Mouse (Mus musculus): Measurements from ENCODE around the gene Dvl1. TPM values are rescaled to one million over a fixed set of nuclear protein-coding genes. Genes with fewer than 3 reads are reported as not detected.

Gene Dvl1
- polyA plus RNA-seq, 1 experiment from 2014 or later, result 4.3 TPM

DNA sequence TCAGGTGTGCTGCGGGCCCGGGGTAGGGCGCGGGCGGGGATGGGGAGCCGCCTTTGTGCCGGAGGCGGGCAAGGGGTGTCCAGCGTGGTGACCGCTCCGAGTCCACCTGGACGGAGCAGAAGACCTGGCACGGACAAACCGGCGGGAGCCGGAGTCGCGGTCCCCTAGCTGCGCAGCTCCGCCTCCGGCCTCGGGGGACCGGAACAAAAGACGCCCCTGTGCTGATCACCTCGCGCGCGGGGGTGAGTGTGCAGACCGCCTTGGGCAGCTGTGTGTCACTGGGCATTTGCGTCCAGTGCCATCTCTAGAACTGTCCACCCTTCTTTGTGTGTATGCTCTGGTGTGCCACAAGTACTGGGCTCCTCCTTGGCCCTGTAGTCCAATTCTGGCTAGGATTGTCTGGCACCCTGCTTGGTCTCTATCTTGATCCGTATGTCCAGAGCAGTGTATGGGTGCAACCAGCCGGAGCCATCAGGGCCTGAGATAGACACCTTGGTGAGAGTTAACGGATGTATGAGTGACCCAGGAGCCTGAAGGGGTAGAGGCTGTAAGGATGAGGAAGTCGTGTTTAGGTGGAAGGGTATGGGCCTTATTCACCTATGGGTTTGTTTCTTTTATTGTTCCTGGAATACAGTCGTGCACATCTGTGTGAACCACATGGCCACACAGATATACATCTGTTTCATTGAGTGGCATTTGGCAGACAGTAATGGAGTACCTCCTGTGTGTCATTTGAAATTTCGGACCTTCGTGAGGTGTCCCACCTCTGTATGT, 45.4 kb downstream of the Dvl1 start:
- peak overlapping the region; percentile 96 for H3K27ac ChIP-seq
- peaks cover 45% of the 10 kb centered on the region for H3K36me3 ChIP-seq
- DNase-seq (ENCODE audit: low spot score), result no peak
- peak overlapping the region; percentile 69 for H3K4me3 ChIP-seq
- no peaks in the 10 kb centered on the region for H3K27me3 ChIP-seq (ENCODE audit: insufficient read depth, poor library complexity, severe bottlenecking)
- WGBS, result 6% methylated on average over 37 of the region's 37 CpGs
- H3K4me1 ChIP-seq (replicated peaks), result peaks cover 51% of the 10 kb centered on the region
- H3K9me3 ChIP-seq, result no peaks in the 10 kb centered on the region

DNA sequence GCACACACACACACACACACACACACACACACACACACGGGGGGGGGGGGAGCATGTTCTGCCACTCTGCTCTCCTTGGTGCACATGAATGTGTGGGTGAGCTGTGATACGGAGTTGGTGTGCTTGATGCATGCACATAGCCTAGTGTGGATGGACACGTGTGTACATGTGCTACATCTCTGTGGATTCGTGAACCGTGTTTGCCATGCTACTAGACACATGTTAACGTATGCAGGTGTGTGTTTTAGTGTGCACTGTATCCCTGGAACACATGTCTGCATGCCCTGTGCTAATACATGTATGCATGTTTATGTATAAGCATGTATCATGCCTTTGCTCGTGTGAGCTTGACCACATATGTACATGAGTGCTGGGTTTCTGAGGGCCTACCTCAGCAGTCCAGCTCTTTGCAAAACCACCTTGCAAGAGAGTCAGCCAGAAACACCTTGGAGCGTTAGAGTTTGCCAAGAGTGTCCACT, 46.0 kb downstream of the Dvl1 start:
- Histone ChIP-seq H3K9me3 (no peaks in the 10 kb centered on the region), H3K27ac (no peak overlapping the region; the same call in 1 of the 2 replicates), H3K4me3 (peak overlapping the region; percentile 69), H3K4me1 (replicated peaks) (peaks cover 51% of the 10 kb centered on the region), H3K36me3 (peaks cover 44% of the 10 kb centered on the region), H3K27me3 (ENCODE audit: insufficient read depth, poor library complexity, severe bottlenecking) (no peaks in the 10 kb centered on the region)
- DNase-seq (ENCODE audit: low spot score), result no peak
- WGBS, result 74% methylated on average over 8 of the region's 8 CpGs

DNA sequence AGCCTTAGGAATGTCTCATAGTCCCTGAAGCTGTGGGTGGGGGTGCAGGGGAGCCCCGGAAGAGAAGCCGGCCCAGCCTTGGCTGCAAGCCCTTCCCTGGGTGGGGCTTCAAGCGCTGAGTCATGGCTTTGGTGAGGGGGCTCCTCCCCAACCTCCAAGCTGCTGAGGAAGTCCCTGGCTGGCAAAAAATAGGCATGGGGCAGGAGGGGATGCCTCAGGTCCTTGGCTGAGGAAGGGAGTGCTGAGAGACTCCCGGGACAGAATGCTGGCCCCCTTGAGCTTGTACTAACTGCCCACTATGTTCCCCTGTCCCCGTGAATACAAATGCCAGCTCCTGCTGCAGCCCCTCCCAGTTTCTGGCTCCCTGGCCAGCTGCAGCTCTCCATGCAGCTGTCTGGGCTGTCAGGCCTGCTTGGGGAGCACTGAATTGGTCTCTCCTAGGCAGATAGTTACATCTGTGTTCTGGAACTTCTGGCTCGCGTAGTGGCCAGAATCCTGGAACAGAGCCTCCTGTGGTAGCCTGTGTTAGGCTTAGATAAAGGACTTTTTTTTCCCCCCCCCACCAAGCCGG, 47.2 kb downstream of the Dvl1 start:
- Histone ChIP-seq H3K4me3 (peak overlapping the region; percentile 69), H3K9me3 (no peaks in the 10 kb centered on the region), H3K36me3 (peaks cover 44% of the 10 kb centered on the region), H3K27ac (peak overlapping the region; percentile 53), H3K4me1 (replicated peaks) (peaks cover 51% of the 10 kb centered on the region), H3K27me3 (ENCODE audit: insufficient read depth, poor library complexity, severe bottlenecking) (no peaks in the 10 kb centered on the region)
- no peak for DNase-seq (ENCODE audit: low spot score)
- 40% methylated on average over 8 of the region's 8 CpGs for whole genome bisulfite sequencing

DNA sequence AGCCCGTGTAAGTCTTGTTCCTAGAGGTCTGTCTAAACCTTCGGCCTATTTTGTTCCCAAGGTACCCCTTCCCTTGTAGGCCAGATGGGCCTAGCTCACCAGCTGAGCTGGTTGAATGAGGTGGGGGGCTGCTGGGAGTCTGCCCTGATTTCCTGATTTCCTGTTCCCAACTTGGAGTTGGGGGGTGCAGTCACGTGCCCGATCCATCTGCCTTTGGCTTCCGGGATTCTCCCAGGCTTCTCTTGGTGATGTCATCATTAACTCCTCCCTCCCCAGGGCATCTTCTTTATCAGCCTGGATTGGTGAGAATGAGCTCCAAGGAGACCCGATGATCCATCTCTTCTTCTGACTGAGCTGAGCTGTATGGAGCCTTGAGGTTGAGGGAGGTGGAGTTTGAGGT, 48.0 kb downstream of the Dvl1 start:
- DNase-seq (ENCODE audit: low spot score), result peak; percentile 27
- Histone ChIP-seq H3K27me3 (ENCODE audit: insufficient read depth, poor library complexity, severe bottlenecking) (no peaks in the 10 kb centered on the region), H3K9me3 (no peaks in the 10 kb centered on the region), H3K4me3 (peak overlapping the region; percentile 69; the same call in 1 of the 2 replicates), H3K4me1 (replicated peaks) (peaks cover 43% of the 10 kb centered on the region), H3K36me3 (peaks cover 44% of the 10 kb centered on the region), H3K27ac (peak overlapping the region; percentile 53; the same call in 1 of the 2 replicates)
- WGBS, result 54% methylated on average over 6 of the region's 6 CpGs

DNA sequence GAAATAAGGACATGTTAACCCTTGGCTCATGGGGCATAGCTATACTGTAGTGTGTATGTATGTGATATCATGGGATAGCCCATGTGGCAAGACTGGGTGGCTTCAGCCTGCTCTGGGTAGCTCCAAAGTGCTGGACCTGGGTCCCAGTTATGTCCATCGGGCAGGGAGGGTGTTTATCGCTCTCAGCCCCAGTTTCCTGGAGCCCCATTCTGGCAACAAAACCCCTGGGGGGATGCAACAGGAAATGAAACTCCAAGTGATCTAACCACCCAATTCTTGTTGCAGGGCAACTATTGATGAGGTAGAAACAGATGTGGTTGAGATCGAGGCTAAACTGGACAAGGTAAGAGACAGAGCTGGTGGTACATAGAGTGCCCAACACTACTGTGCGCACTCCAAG, 48.6 kb downstream of the Dvl1 start:
- Histone ChIP-seq H3K27ac (no peak overlapping the region), H3K27me3 (ENCODE audit: insufficient read depth, poor library complexity, severe bottlenecking) (no peaks in the 10 kb centered on the region), H3K9me3 (no peaks in the 10 kb centered on the region), H3K4me3 (no peak overlapping the region), H3K36me3 (peaks cover 49% of the 10 kb centered on the region), H3K4me1 (replicated peaks) (peaks cover 37% of the 10 kb centered on the region)
- DNase-seq (ENCODE audit: low spot score), result no peak
- WGBS, result 93% methylated on average over 4 of the region's 4 CpGs

DNA sequence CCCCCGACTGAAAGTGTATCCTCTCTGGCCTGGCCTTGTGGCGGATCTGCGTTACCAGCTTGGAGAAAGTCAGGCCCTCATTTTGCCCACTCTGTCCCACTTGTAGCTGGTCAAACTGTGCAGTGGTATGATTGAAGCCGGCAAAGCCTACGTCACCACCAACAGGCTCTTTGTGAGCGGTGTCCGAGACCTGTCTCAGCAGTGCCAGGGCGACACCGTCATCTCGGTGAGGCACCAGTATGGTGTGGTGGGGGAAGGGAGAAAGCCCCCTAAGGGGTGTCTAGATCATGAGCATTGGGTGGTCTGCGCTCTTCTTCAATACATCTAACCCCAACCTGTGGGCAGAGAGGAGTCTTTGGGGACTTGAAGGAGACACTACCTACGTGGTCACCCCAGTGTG, 49.3 kb downstream of the Dvl1 start:
- Histone ChIP-seq H3K36me3 (peaks cover 55% of the 10 kb centered on the region), H3K4me3 (no peak overlapping the region), H3K27ac (no peak overlapping the region), H3K27me3 (ENCODE audit: insufficient read depth, poor library complexity, severe bottlenecking) (no peaks in the 10 kb centered on the region), H3K4me1 (replicated peaks) (peaks cover 31% of the 10 kb centered on the region), H3K9me3 (no peaks in the 10 kb centered on the region)
- DNase-seq (ENCODE audit: low spot score), result no peak
- 97% methylated on average over 12 of the region's 12 CpGs for WGBS

DNA sequence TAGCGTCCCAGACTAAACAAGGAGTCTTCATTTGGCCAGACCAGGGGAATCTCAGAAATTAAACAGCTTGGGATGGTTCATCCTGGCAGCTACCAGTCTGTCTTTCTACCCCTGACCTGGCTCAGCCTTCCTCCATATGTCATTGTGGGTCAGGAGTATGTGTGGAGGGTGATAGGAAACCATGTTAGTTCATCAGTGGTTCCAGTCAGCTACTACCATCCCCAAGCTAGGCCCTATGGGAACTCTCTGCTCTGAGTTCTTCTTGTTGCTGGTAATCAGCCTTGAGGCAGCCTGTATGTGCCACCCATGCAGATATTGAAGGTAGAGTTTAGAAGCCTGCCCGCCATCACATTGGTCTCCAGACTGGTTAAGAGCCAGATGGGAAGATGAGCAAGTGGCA, 51.1 kb downstream of the Dvl1 start:
- H3K4me3 ChIP-seq, result no peak overlapping the region
- peaks cover 74% of the 10 kb centered on the region for H3K36me3 ChIP-seq
- 93% methylated on average over 2 of the region's 2 CpGs for WGBS
- no peak for DNase-seq (ENCODE audit: low spot score)
- H3K9me3 ChIP-seq, result no peaks in the 10 kb centered on the region
- no peaks in the 10 kb centered on the region for H3K27me3 ChIP-seq (ENCODE audit: insufficient read depth, poor library complexity, severe bottlenecking)
- peaks cover 23% of the 10 kb centered on the region for H3K4me1 ChIP-seq (replicated peaks)
- no peak overlapping the region for H3K27ac ChIP-seq

DNA sequence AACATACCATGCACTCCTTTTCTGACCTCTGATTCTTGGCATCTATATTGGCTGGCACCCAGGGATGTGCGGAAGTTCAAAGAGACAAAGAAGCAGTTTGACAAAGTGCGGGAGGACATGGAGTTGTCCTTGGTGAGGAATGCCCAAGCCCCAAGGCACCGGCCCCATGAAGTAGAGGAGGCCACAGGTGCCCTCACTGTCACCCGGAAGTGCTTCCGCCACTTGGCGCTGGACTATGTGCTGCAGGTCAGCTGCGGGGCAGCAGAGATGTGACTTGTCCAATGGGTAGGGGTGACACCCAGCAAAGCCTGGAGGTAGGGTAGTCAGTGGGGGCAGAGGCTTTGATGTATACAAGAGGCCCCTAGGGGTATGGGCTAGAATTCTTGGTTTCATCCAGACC, 52.2 kb downstream of the Dvl1 start:
- WGBS, result 95% methylated on average over 7 of the region's 7 CpGs
- Histone ChIP-seq H3K27me3 (ENCODE audit: insufficient read depth, poor library complexity, severe bottlenecking) (no peaks in the 10 kb centered on the region), H3K9me3 (no peaks in the 10 kb centered on the region), H3K4me1 (replicated peaks) (peaks cover 13% of the 10 kb centered on the region), H3K36me3 (peaks cover 84% of the 10 kb centered on the region), H3K27ac (no peak overlapping the region), H3K4me3 (no peak overlapping the region)
- DNase-seq (ENCODE audit: low spot score), result no peak

DNA sequence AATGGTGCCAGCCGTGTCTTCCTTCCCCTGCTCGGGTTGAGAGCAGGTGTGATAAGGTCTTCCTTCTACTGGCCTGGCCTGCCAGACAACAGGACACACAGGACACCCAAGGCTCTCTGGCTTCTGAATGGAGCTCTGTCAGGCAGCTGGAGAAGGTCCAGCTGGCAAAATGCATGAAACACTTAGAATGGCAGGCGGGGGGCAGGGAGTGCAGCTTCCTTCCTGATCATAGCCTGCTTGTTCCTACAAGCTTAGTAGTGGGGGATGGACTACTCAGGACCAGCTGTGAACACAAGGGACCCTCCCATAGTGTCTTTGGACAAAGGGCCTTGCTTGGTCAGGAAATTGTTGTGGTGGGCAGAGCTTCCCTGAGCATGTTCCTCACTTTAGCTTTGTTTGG, 54.0 kb downstream of the Dvl1 start:
- no peaks in the 10 kb centered on the region for H3K4me1 ChIP-seq (replicated peaks)
- H3K4me3 ChIP-seq, result no peak overlapping the region
- H3K27me3 ChIP-seq (ENCODE audit: insufficient read depth, poor library complexity, severe bottlenecking), result no peaks in the 10 kb centered on the region
- WGBS, result 86% methylated on average over 3 of the region's 3 CpGs
- H3K27ac ChIP-seq, result no peak overlapping the region
- no peak for DNase-seq (ENCODE audit: low spot score)
- H3K9me3 ChIP-seq, result no peaks in the 10 kb centered on the region
- peaks cover 95% of the 10 kb centered on the region for H3K36me3 ChIP-seq

DNA sequence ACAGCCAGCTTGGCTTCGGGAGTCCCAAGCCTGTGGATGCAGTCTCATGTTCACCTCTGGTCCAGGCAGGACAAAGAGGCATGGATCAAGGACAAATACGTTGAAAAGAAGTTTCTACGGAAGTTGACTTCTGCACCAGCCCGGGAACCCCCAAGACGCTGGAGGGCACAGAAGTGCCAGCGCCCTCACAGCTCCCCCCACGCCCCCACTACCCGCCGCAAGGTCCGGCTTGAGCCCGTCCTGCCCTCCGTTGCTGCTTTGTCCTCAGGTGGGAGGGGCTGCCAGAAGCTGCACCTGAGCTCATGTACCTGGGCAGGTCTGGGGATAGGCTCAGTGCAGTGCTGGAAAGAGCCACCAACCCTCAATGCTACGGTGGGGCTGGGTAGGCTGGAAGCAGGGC, 56.0 kb downstream of the Dvl1 start:
- Histone ChIP-seq H3K27me3 (ENCODE audit: insufficient read depth, poor library complexity, severe bottlenecking) (no peaks in the 10 kb centered on the region), H3K9me3 (no peaks in the 10 kb centered on the region), H3K36me3 (peaks cover 94% of the 10 kb centered on the region), H3K27ac (no peak overlapping the region), H3K4me1 (replicated peaks) (no peaks in the 10 kb centered on the region), H3K4me3 (no peak overlapping the region)
- WGBS, result 95% methylated on average over 13 of the region's 13 CpGs
- DNase-seq (ENCODE audit: low spot score), result no peak

DNA sequence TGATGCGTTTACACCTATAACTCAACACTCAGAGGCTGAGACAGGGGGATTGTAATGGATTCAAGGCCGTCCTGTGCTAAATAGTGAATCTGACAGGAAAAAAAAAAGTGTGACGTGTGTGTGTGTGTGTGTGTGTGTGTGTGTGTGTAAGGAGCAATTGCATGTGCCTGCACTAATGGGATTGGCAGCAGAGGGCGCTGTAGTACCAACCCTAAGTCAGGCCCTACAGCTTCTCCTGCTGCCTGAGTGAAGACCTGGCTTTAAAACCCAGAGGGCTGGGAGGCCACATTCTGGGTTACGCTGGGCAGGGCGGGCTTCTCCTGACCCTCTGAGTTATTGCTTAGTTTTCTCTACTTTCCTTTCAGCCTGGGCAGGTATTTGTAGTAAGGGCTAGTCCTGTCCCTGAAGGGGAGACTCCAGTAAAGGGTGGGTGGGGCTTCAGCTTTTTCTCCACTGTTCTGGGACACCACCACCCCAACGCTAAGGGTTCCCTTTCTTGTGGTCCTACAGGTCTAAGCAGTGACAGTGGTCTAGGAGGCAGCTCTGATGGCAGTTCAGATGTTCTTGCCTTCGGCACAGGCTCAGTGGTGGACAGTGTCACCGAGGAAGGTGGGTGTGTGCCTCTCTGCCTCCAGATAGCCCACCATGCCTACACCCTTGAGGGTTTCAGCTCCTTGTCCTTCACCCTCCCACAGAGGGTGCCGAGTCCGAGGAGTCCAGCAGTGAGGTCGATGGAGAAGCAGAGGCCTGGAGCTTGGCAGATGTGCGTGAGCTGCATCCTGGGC, 57.3 kb downstream of the Dvl1 start:
- Histone ChIP-seq H3K36me3 (peaks cover 81% of the 10 kb centered on the region), H3K27ac (no peak overlapping the region), H3K4me3 (no peak overlapping the region), H3K4me1 (replicated peaks) (no peaks in the 10 kb centered on the region), H3K27me3 (ENCODE audit: insufficient read depth, poor library complexity, severe bottlenecking) (no peaks in the 10 kb centered on the region), H3K9me3 (no peaks in the 10 kb centered on the region)
- no peak for DNase-seq (ENCODE audit: low spot score)
- 92% methylated on average over 13 of the region's 13 CpGs for WGBS

DNA sequence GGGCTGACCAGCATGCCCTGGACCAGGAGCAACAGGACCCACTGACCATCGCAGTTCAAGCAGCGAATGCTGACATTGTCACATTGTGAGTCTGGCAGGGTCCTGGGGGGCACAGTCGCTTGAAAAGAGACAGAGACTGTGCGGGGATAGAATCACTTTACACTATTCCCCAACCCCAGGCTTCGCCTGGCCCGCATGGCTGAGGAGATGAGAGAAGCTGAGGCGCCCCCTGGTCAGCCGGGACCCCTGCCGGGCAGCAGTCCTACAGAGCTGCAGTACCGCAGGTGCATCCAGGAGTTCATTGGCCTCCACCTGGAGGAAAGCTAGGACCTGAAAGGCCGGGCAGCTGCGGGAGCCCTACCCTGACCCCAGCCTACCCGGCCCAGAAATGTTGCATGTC, 58.4 kb downstream of the Dvl1 start:
- Histone ChIP-seq H3K27me3 (ENCODE audit: insufficient read depth, poor library complexity, severe bottlenecking) (no peaks in the 10 kb centered on the region), H3K27ac (no peak overlapping the region), H3K9me3 (no peaks in the 10 kb centered on the region), H3K36me3 (peaks cover 70% of the 10 kb centered on the region), H3K4me1 (replicated peaks) (no peaks in the 10 kb centered on the region), H3K4me3 (no peak overlapping the region)
- DNase-seq (ENCODE audit: low spot score), result no peak
- 84% methylated on average over 13 of the region's 13 CpGs for WGBS

DNA sequence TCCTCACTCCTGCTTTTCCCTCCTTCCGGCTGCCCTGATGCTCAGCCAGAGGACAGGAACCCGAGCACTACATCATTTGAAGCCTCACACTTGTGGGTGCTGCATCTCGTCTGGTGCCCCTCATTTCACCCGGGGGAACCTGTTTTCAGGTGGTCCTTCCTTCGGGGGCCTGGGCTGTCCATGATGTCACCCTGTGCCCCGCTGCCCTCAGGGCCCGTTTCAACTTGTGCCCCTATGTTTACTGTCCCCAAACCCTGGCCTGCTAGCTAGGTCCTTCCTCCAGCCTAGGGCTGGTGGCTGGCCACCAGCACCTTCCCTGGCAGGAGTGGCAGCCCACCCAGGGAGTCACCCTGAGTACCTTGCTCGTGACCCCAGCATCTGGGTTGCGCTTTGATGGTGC, 58.9 kb downstream of the Dvl1 start:
- no peak overlapping the region for H3K27ac ChIP-seq
- no peaks in the 10 kb centered on the region for H3K9me3 ChIP-seq
- no peaks in the 10 kb centered on the region for H3K27me3 ChIP-seq (ENCODE audit: insufficient read depth, poor library complexity, severe bottlenecking)
- H3K36me3 ChIP-seq, result peaks cover 65% of the 10 kb centered on the region
- no peak overlapping the region for H3K4me3 ChIP-seq
- DNase-seq (ENCODE audit: low spot score), result no peak
- 85% methylated on average over 9 of the region's 9 CpGs for WGBS
- H3K4me1 ChIP-seq (replicated peaks), result no peaks in the 10 kb centered on the region
